Comparison of ENCODE assay signal across 8 mouse cellular contexts in the genomic region with DNA sequence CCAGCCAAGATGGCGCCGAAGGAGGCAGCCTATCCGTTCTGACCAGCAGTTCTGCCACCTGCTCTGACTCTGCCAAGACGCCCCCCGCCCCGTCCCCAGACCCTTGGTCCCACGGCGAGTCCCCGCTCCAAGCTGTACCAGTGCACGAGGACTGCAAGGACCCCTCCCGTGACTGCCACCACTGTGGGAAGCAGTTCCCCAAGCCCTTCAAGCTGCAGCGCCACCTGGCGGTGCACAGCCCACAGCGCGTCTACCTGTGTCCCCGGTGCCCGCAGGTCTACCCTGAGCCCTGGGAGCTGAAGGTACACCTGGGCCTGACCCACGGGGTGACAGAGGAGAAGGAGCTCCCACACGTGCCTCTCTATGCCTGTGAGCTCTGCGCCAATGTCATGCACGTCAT. TPM values are rescaled to one million over a fixed set of nuclear protein-coding genes. Genes with fewer than 3 reads are reported as not detected.
DNase-seq lines count a peak whose midpoint lies in the region; ATAC-seq and TF ChIP-seq lines count a peak whose summit lies in the region.

No protein-coding gene starts in this region.

- peak; percentile 94 for TF ChIP-seq CTCF in bone marrow, adult 2 months (IDR thresholded peaks at IDR 0.05; ENCODE audit: control insufficient read depth, insufficient read depth, low read length)
- peak; percentile 100 for TF ChIP-seq CTCF in liver, embryonic 14.5 days (IDR thresholded peaks at IDR 0.05; ENCODE audit: low read depth)
- TF ChIP-seq CTCF in stomach, postnatal 0 days (IDR thresholded peaks at IDR 0.05; ENCODE audit: low read depth), result peak; percentile 99

- ATAC-seq in embryonic facial prominence, embryonic 15.5 days (ENCODE audit: insufficient number of reproducible peaks, low FRiP score, low TSS enrichment, low read depth), result no peak
- peak; percentile 12; the same call in 1 of the 2 replicates for ATAC-seq in heart, embryonic 14.5 days (ENCODE audit: insufficient number of reproducible peaks, insufficient read depth, low FRiP score, low read depth)
- ATAC-seq in liver, embryonic 14.5 days (ENCODE audit: insufficient read depth), result 0 out of 2 replicates have a peak, but pooled peaks have one; percentile 24
- ATAC-seq in stomach, postnatal 0 days (ENCODE audit: low FRiP score, low TSS enrichment), result peak; percentile 59

- peak; percentile 51; the same call in 1 of the 2 replicates for TF ChIP-seq POLR2A in bone marrow, adult 2 months (IDR thresholded peaks at IDR 0.05; ENCODE audit: borderline replicate concordance, control insufficient read depth, low read depth, low read length)

- DNase-seq in CD4-positive, CD25-positive, alpha-beta regulatory T cell, adult 2 months (ENCODE audit: low read depth, low spot score), result peak; percentile 86
- peak; percentile 89 for DNase-seq in kidney, postnatal 10 days
- peak in 2 of 3 experiments; percentile 47 to 49 for DNase-seq in liver, embryonic 14.5 days (ENCODE audit: low read depth in 3 of 3, low spot score in 3 of 3)
- peak; percentile 89 for DNase-seq in neural tube, embryonic 10.5 days (ENCODE audit: extremely low spot score, low spot score)
- DNase-seq in stomach, postnatal 0 days (ENCODE audit: low spot score), result peak; percentile 88

- no peaks in the 10 kb centered on the region; the same call in 1 of the 2 replicates for H3K4me1 ChIP-seq in bone marrow, adult 2 months (ENCODE audit: control insufficient read depth, insufficient read depth, low read length)
- peaks cover 22% of the 10 kb centered on the region for H3K4me1 ChIP-seq in embryonic facial prominence, embryonic 15.5 days
- H3K4me1 ChIP-seq in heart, embryonic 14.5 days (ENCODE audit: control insufficient read depth in 2 of 2, insufficient read depth in 2 of 2, low read length in 2 of 2), result peaks cover 8 to 9% of the 10 kb centered on the region in 2 experiments
- H3K4me1 ChIP-seq in liver, embryonic 14.5 days (replicated peaks; ENCODE audit: control insufficient read depth in 2 of 2, insufficient read depth in 2 of 2, low read length in 1 of 2), result peaks cover 12 to 17% of the 10 kb centered on the region in 2 experiments
- no peaks in the 10 kb centered on the region for H3K4me1 ChIP-seq in stomach, postnatal 0 days (replicated peaks; ENCODE audit: control insufficient read depth, insufficient read depth)

- H3K4me3 ChIP-seq in bone marrow, adult 2 months (replicated peaks; ENCODE audit: control insufficient read depth, low read depth, low read length), result peak overlapping the region; percentile 44
- H3K4me3 ChIP-seq in embryonic facial prominence, embryonic 15.5 days (replicated peaks), result peak overlapping the region; percentile 45
- peak overlapping the region; percentile 41 to 47 for H3K4me3 ChIP-seq in heart, embryonic 14.5 days (ENCODE audit: control insufficient read depth in 1 of 2, insufficient read depth in 1 of 2, low read depth in 1 of 2, low read length in 2 of 2)
- peak overlapping the region; percentile 44 to 51 for H3K4me3 ChIP-seq in liver, embryonic 14.5 days (ENCODE audit: insufficient read depth in 1 of 2, low read depth in 2 of 2, low read length in 2 of 2)
- peak overlapping the region; percentile 39 for H3K4me3 ChIP-seq in stomach, postnatal 0 days (ENCODE audit: low read depth, low read length)

- H3K9me3 ChIP-seq in embryonic facial prominence, embryonic 15.5 days (replicated peaks), result no peaks in the 10 kb centered on the region
- no peaks in the 10 kb centered on the region for H3K9me3 ChIP-seq in heart, embryonic 14.5 days (ENCODE audit: control insufficient read depth, low read length)
- no peaks in the 10 kb centered on the region for H3K9me3 ChIP-seq in liver, embryonic 14.5 days (ENCODE audit: control insufficient read depth, low read length)
- H3K9me3 ChIP-seq in stomach, postnatal 0 days (ENCODE audit: control insufficient read depth, low read length), result no peaks in the 10 kb centered on the region

- peak overlapping the region; percentile 10; the same call in 1 of the 2 replicates for H3K9ac ChIP-seq in embryonic facial prominence, embryonic 15.5 days
- H3K9ac ChIP-seq in heart, embryonic 14.5 days (ENCODE audit: low read length), result peak overlapping the region; percentile 68
- H3K9ac ChIP-seq in liver, embryonic 14.5 days (replicated peaks), result peak overlapping the region; percentile 56
- peak overlapping the region; percentile 47; the same call in 1 of the 2 replicates for H3K9ac ChIP-seq in stomach, postnatal 0 days (ENCODE audit: low read length)

- no peak overlapping the region for H3K27ac ChIP-seq in bone marrow, adult 2 months (ENCODE audit: control insufficient read depth, insufficient read depth, low read depth, low read length, poor library complexity)
- no peak overlapping the region for H3K27ac ChIP-seq in embryonic facial prominence, embryonic 15.5 days (replicated peaks)
- H3K27ac ChIP-seq in heart, embryonic 14.5 days (replicated peaks in 1 of 2; ENCODE audit: control insufficient read depth in 1 of 2, insufficient read depth in 1 of 2, low read depth in 2 of 2, low read length in 2 of 2), result no peak overlapping the region
- H3K27ac ChIP-seq in liver, embryonic 14.5 days, result no peak overlapping the region
- no peak overlapping the region for H3K27ac ChIP-seq in stomach, postnatal 0 days (replicated peaks)

- WGBS in bone marrow, adult 2 months, result 8% methylated on average over 21 of the region's 21 CpGs
- 7% methylated on average over 21 of the region's 21 CpGs for WGBS in embryonic facial prominence, embryonic 15.5 days
- WGBS in heart, embryonic 14.5 days, result 4% methylated on average over 21 of the region's 21 CpGs
- 4% methylated on average over 21 of the region's 21 CpGs for WGBS in liver, embryonic 14.5 days (ENCODE audit: insufficient replicate concordance)
- 9% methylated on average over 20 of the region's 21 CpGs for WGBS in stomach, postnatal 0 days

- peak overlapping the region; percentile 72 for H3K4me2 ChIP-seq in embryonic facial prominence, embryonic 15.5 days (replicated peaks)
- H3K4me2 ChIP-seq in heart, embryonic 14.5 days (ENCODE audit: low read length), result peak overlapping the region; percentile 78
- H3K4me2 ChIP-seq in liver, embryonic 14.5 days (ENCODE audit: low read depth), result peak overlapping the region; percentile 73
- H3K4me2 ChIP-seq in stomach, postnatal 0 days (replicated peaks; ENCODE audit: low read depth), result peak overlapping the region; percentile 74

- TF ChIP-seq EP300 in liver, embryonic 14.5 days (IDR thresholded peaks at IDR 0.05; ENCODE audit: low read depth), result no peak
- no peak for TF ChIP-seq EP300 in stomach, postnatal 0 days (optimal IDR thresholded peaks at IDR 0.05)

- H3K36me3 ChIP-seq in embryonic facial prominence, embryonic 15.5 days, result 0 out of 2 replicates have a peak, but pooled peaks cover 3% of the 10 kb centered on the region
- no peaks in the 10 kb centered on the region for H3K36me3 ChIP-seq in heart, embryonic 14.5 days (ENCODE audit: control insufficient read depth, insufficient read depth, low read length)
- H3K36me3 ChIP-seq in liver, embryonic 14.5 days (replicated peaks; ENCODE audit: control insufficient read depth, insufficient read depth, low read depth), result no peaks in the 10 kb centered on the region
- no peaks in the 10 kb centered on the region for H3K36me3 ChIP-seq in stomach, postnatal 0 days (ENCODE audit: control insufficient read depth, insufficient read depth, low read length)

- peaks cover 20% of the 10 kb centered on the region for H3K27me3 ChIP-seq in embryonic facial prominence, embryonic 15.5 days
- H3K27me3 ChIP-seq in heart, embryonic 14.5 days (ENCODE audit: control insufficient read depth, insufficient read depth, low read length), result peaks cover 16% of the 10 kb centered on the region
- no peaks in the 10 kb centered on the region; the same call in 1 of the 2 replicates for H3K27me3 ChIP-seq in liver, embryonic 14.5 days (ENCODE audit: control insufficient read depth, insufficient read depth, low read length)
- no peaks in the 10 kb centered on the region for H3K27me3 ChIP-seq in stomach, postnatal 0 days (ENCODE audit: control insufficient read depth, insufficient read depth, low read length)

RNA-seq across cellular contexts. Expression of a gene that starts 12.5 kb away (rescaled TPM):
- 125 and 324 TPM in 2 replicates for polyA plus RNA-seq in bone marrow, adult 2 months (2011; ENCODE audit: insufficient read depth, insufficient read length, low replicate concordance, missing spikeins)
- polyA plus RNA-seq in embryonic facial prominence, embryonic 15.5 days (2015; fragmentation: Nextera tagmentation; extraction: Ambion mirVana), result 1.4 and 1.6 TPM in 2 replicates
- 4.4 and 6.1 TPM in 2 replicates for polyA plus RNA-seq in heart, embryonic 14.5 days (2014; fragmentation: Nextera tagmentation; extraction: Ambion mirVana)
- polyA plus RNA-seq in liver, embryonic 14.5 days (2012; rRNA removed), result 69.6 and 80.3 TPM in 2 replicates
- 13.3 and 16.2 TPM in 2 replicates for polyA plus RNA-seq in liver, embryonic 14.5 days (2014; fragmentation: Nextera tagmentation; extraction: Ambion mirVana)
- polyA plus RNA-seq in stomach, postnatal 0 days (2015; fragmentation: Nextera tagmentation; extraction: Ambion mirVana), result 2.3 and 2.8 TPM in 2 replicates

Comparison
In these comparisons a context has a peak if more than half of its experiments do, and no peak if none do; other contexts are left out.
1. H3K9ac ChIP-seq: peak in every context shown above with its lines; median percentile 68 in heart, embryonic 14.5 days; 56 in liver, embryonic 14.5 days; 47 in stomach, postnatal 0 days; 10 in embryonic facial prominence, embryonic 15.5 days.